ENCODE assay signal across 11 mouse cellular contexts in genomic region chr4:120697799-120698484, GRCm38 (mm10). TPM values are rescaled to one million over a fixed set of nuclear protein-coding genes. Genes with fewer than 3 reads are reported as not detected.
DNase-seq lines count a peak whose midpoint lies in the region; ATAC-seq lines count a peak whose summit lies in the region.
"Had no signal": no experiment of that assay in that cellular context is flagged by ENCODE, and none has a peak within 500 bp of the region (broad histone marks: within the 10 kb centered on the region; RNA-seq: fewer than 3 reads in every experiment).

No protein-coding gene starts in this region.

- no peak for DNase-seq in hindbrain, embryonic 10.5 days (ENCODE audit: low spot score)
- no peak for DNase-seq in hindbrain, embryonic 14.5 days (ENCODE audit: low spot score)
- no peak for DNase-seq in embryonic facial prominence, embryonic 11.5 days (ENCODE audit: low spot score)
- DNase-seq in layer of hippocampus, postnatal 36 days, result no peak
- no peak for DNase-seq in right cerebral cortex, postnatal 25 days
- DNase-seq in layer of hippocampus, postnatal 14 days (ENCODE audit: low spot score in 2 of 2), result no peak
- DNase-seq: gastrocnemius, postnatal 14 days; right cerebral cortex, postnatal 4 days had no signal

- no peaks in the 10 kb centered on the region for H3K9me3 ChIP-seq in hindbrain, embryonic 10.5 days
- H3K9me3 ChIP-seq in hindbrain, embryonic 14.5 days (ENCODE audit: control insufficient read depth, low read length), result no peaks in the 10 kb centered on the region
- no peaks in the 10 kb centered on the region for H3K9me3 ChIP-seq in embryonic facial prominence, embryonic 11.5 days (replicated peaks; ENCODE audit: control insufficient read depth, low read length)
- H3K9me3 ChIP-seq in intestine, embryonic 16.5 days (ENCODE audit: control insufficient read depth, low read length), result no peaks in the 10 kb centered on the region
- no peaks in the 10 kb centered on the region for H3K9me3 ChIP-seq in midbrain, embryonic 15.5 days
- H3K9me3 ChIP-seq: G1E had no signal

- 18% methylated on average over 35 of the region's 35 CpGs for WGBS in hindbrain, embryonic 10.5 days
- WGBS in hindbrain, embryonic 14.5 days, result 21% methylated on average over 35 of the region's 35 CpGs
- 13% methylated on average over 35 of the region's 35 CpGs for WGBS in embryonic facial prominence, embryonic 11.5 days
- 16% methylated on average over 35 of the region's 35 CpGs for WGBS in intestine, embryonic 16.5 days
- 16% methylated on average over 35 of the region's 35 CpGs for WGBS in midbrain, embryonic 15.5 days

- H3K27ac ChIP-seq in hindbrain, embryonic 10.5 days, result no peak overlapping the region
- H3K27ac ChIP-seq in hindbrain, embryonic 14.5 days, result no peak overlapping the region
- H3K27ac ChIP-seq in embryonic facial prominence, embryonic 11.5 days (replicated peaks; ENCODE audit: low read depth, low read length), result no peak overlapping the region
- no peak overlapping the region for H3K27ac ChIP-seq in intestine, embryonic 16.5 days (ENCODE audit: low read length)
- no peak overlapping the region for H3K27ac ChIP-seq in midbrain, embryonic 15.5 days

- ATAC-seq in hindbrain, embryonic 14.5 days (ENCODE audit: low FRiP score), result no peak
- ATAC-seq in embryonic facial prominence, embryonic 11.5 days (replicated peaks; ENCODE audit: insufficient number of reproducible peaks, low FRiP score, low TSS enrichment, low read depth), result no peak
- peak; percentile 85 for ATAC-seq in intestine, embryonic 16.5 days
- no peak for ATAC-seq in midbrain, embryonic 15.5 days (replicated peaks)

- H3K27me3 ChIP-seq in hindbrain, embryonic 10.5 days (ENCODE audit: insufficient read depth, poor library complexity, severe bottlenecking), result peaks cover 60% of the 10 kb centered on the region
- peaks cover 23% of the 10 kb centered on the region for H3K27me3 ChIP-seq in hindbrain, embryonic 14.5 days (ENCODE audit: control insufficient read depth, insufficient read depth, low read length)
- H3K27me3 ChIP-seq in embryonic facial prominence, embryonic 11.5 days (ENCODE audit: control insufficient read depth, insufficient read depth, low read length), result peaks cover 5% of the 10 kb centered on the region; the same call in 1 of the 2 replicates
- H3K27me3 ChIP-seq in intestine, embryonic 16.5 days (replicated peaks; ENCODE audit: control insufficient read depth, insufficient read depth, low read length), result peaks cover 9% of the 10 kb centered on the region; the same call in 1 of the 2 replicates
- peaks cover 28% of the 10 kb centered on the region for H3K27me3 ChIP-seq in midbrain, embryonic 15.5 days (replicated peaks)

- H3K4me1 ChIP-seq in hindbrain, embryonic 10.5 days (replicated peaks), result peaks cover 11% of the 10 kb centered on the region
- H3K4me1 ChIP-seq in hindbrain, embryonic 14.5 days (replicated peaks; ENCODE audit: control insufficient read depth, insufficient read depth, low read length), result no peaks in the 10 kb centered on the region
- H3K4me1 ChIP-seq in embryonic facial prominence, embryonic 11.5 days (ENCODE audit: control insufficient read depth, insufficient read depth, low read length), result no peaks in the 10 kb centered on the region
- peaks cover 4% of the 10 kb centered on the region; the same call in 1 of the 2 replicates for H3K4me1 ChIP-seq in intestine, embryonic 16.5 days (ENCODE audit: control insufficient read depth, insufficient read depth, low read length)
- no peaks in the 10 kb centered on the region for H3K4me1 ChIP-seq in midbrain, embryonic 15.5 days

- peak overlapping the region; percentile 38 for H3K4me3 ChIP-seq in hindbrain, embryonic 10.5 days
- no peak overlapping the region for H3K4me3 ChIP-seq in hindbrain, embryonic 14.5 days (replicated peaks; ENCODE audit: low read length)
- no peak overlapping the region for H3K4me3 ChIP-seq in embryonic facial prominence, embryonic 11.5 days (ENCODE audit: low read depth, low read length)
- peak overlapping the region; percentile 9; the same call in 1 of the 2 replicates for H3K4me3 ChIP-seq in intestine, embryonic 16.5 days (ENCODE audit: low read length)
- no peak overlapping the region for H3K4me3 ChIP-seq in midbrain, embryonic 15.5 days

- no peaks in the 10 kb centered on the region for H3K36me3 ChIP-seq in hindbrain, embryonic 10.5 days
- H3K36me3 ChIP-seq in hindbrain, embryonic 14.5 days (replicated peaks; ENCODE audit: control insufficient read depth, insufficient read depth), result no peaks in the 10 kb centered on the region
- no peaks in the 10 kb centered on the region for H3K36me3 ChIP-seq in embryonic facial prominence, embryonic 11.5 days (replicated peaks; ENCODE audit: control insufficient read depth, insufficient read depth, low read depth, low read length)
- no peaks in the 10 kb centered on the region for H3K36me3 ChIP-seq in intestine, embryonic 16.5 days (ENCODE audit: control insufficient read depth, insufficient read depth, low read length)
- H3K36me3 ChIP-seq in midbrain, embryonic 15.5 days (replicated peaks), result no peaks in the 10 kb centered on the region
- H3K36me3 ChIP-seq: G1E had no signal

- no peak overlapping the region for H3K4me2 ChIP-seq in hindbrain, embryonic 14.5 days (replicated peaks)
- H3K4me2 ChIP-seq in embryonic facial prominence, embryonic 11.5 days (ENCODE audit: low read depth, low read length), result peak overlapping the region; percentile 10; the same call in 1 of the 2 replicates
- H3K4me2 ChIP-seq in intestine, embryonic 16.5 days (ENCODE audit: low read depth, low read length), result peak overlapping the region; percentile 45
- H3K4me2 ChIP-seq in midbrain, embryonic 15.5 days, result peak overlapping the region; percentile 26

- no peak overlapping the region for H3K9ac ChIP-seq in hindbrain, embryonic 14.5 days
- no peak overlapping the region for H3K9ac ChIP-seq in embryonic facial prominence, embryonic 11.5 days (replicated peaks; ENCODE audit: low read length)
- H3K9ac ChIP-seq in intestine, embryonic 16.5 days (ENCODE audit: low read depth, low read length), result no peak overlapping the region
- H3K9ac ChIP-seq in midbrain, embryonic 15.5 days, result no peak overlapping the region

RNA-seq across cellular contexts. Expression of gene Cited4, which starts 31.6 kb away (rescaled TPM):
- polyA plus RNA-seq in hindbrain, embryonic 10.5 days (2016; fragmentation: Nextera tagmentation; extraction: Ambion mirVana), result 16.5 and 17.3 TPM in 2 replicates
- polyA plus RNA-seq in hindbrain, embryonic 14.5 days (2014; fragmentation: Nextera tagmentation; extraction: Ambion mirVana), result 0.72 and 1.9 TPM in 2 replicates
- polyA plus RNA-seq in embryonic facial prominence, embryonic 11.5 days (2014; fragmentation: Nextera tagmentation; extraction: Ambion mirVana), result 7.1 and 7.6 TPM in 2 replicates
- 1.5 and 2.4 TPM in 2 replicates for polyA plus RNA-seq in intestine, embryonic 16.5 days (2015; fragmentation: Nextera tagmentation; extraction: Ambion mirVana)
- polyA plus RNA-seq in midbrain, embryonic 15.5 days (2015; fragmentation: Nextera tagmentation; extraction: Ambion mirVana), result 0.53 and 0.82 TPM in 2 replicates
- 1 to 10 TPM; 1.6 to 1.8 TPM for total RNA-seq in layer of hippocampus, postnatal 36 days (2021)
- 1 to 10 TPM; 2.6 to 4.0 TPM for total RNA-seq in layer of hippocampus, postnatal 14 days (2021)

RNA-seq across cellular contexts. Expression of gene Kcnq4, which starts 50.5 kb away (rescaled TPM):
- 3.9 and 4.6 TPM in 2 replicates for polyA plus RNA-seq in hindbrain, embryonic 10.5 days (2016; fragmentation: Nextera tagmentation; extraction: Ambion mirVana)
- 6.2 and 6.4 TPM in 2 replicates for polyA plus RNA-seq in hindbrain, embryonic 14.5 days (2014; fragmentation: Nextera tagmentation; extraction: Ambion mirVana)
- polyA plus RNA-seq in embryonic facial prominence, embryonic 11.5 days (2014; fragmentation: Nextera tagmentation; extraction: Ambion mirVana), result 4.3 and 4.6 TPM in 2 replicates
- 2.0 and 2.3 TPM in 2 replicates for polyA plus RNA-seq in intestine, embryonic 16.5 days (2015; fragmentation: Nextera tagmentation; extraction: Ambion mirVana)
- polyA plus RNA-seq in midbrain, embryonic 15.5 days (2015; fragmentation: Nextera tagmentation; extraction: Ambion mirVana), result 4.5 and 4.9 TPM in 2 replicates
- total RNA-seq in layer of hippocampus, postnatal 36 days (2021), result 1 to 10 TPM; 4.7 to 4.8 TPM
- 1 to 10 TPM; 7.4 TPM for total RNA-seq in layer of hippocampus, postnatal 14 days (2021)
- polyA plus RNA-seq: G1E had no signal

Comparison
In these comparisons a context has a peak if more than half of its experiments do, and no peak if none do; other contexts are left out.
1. H3K4me3 ChIP-seq: peak in hindbrain, embryonic 10.5 days (single experiment) and intestine, embryonic 16.5 days (single experiment); none in hindbrain, embryonic 14.5 days (single experiment), embryonic facial prominence, embryonic 11.5 days (single experiment) and midbrain, embryonic 15.5 days (single experiment).